Mouse (Mus musculus) cerebellum, postnatal 14 days (tissue): ENCODE measurements around the gene Gm20830.
"Not testable (repeated sequence)": the region's sequence is repeated elsewhere in the genome, so short reads cannot be mapped to it uniquely, and the experiment has no call there.

Source experiments
- DNase-seq, 2 experiments: peaks; one replicate each; pipeline ENCODE4 v3.0.0; 2021; ENCODE audit warnings: mixed read lengths in 2 of 2

Gm20830 gene

DNA sequence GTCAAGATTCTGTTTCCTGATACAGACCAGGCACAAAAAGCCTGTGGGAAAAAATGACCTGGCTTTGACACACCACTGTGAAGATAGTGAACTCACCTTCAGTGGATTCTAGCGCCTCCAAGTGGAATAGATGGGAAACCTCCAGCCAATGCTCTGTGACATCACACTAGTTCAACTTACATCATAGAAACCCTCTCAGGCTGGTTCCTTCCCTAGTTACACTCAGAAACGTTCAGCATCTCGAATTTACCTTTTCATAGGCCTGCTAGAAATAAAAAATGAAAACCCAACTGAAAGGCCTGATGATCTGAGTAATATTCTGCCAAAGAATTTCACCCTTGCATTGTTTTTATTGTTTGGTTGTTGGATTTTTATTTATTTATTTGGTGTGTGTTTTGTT lies at the start of gene Gm20830:
Gm20830 (minus strand) TSS at position 101 of the 400 bp plus-strand sequence.
- DNase-seq, result not testable (repeated sequence)
